Mouse (Mus musculus): ENCODE data around the gene Camta1.

- TF ChIP-seq MAFK (IDR thresholded peaks at IDR 0.05; ENCODE audit: insufficient read depth, low read depth, low read length) (no peak), CHD2 (IDR thresholded peaks at IDR 0.05; ENCODE audit: low read depth, low read length) (no peak), ZC3H11A (IDR thresholded peaks at IDR 0.05; ENCODE audit: borderline replicate concordance, low read depth, low read length) (no peak), HCFC1 (IDR thresholded peaks at IDR 0.05; ENCODE audit: borderline replicate concordance, insufficient read depth, low read length) (no peak), ZNF384 (IDR thresholded peaks at IDR 0.05; ENCODE audit: low read depth, low read length) (no peak)
Measured at GRCm38 (mm10) chr4:151166969-151167368, 694.7 kb downstream of the Camta1 start.

Data from ES-E14 (cell line).